Mouse (Mus musculus) lung, postnatal 14 days (tissue): Measurements from ENCODE around the gene Eloa.

Source experiments
- DNase-seq: peaks from one replicate; pipeline ENCODE4 v3.0.0; 2021

The Eloa gene

DNA sequence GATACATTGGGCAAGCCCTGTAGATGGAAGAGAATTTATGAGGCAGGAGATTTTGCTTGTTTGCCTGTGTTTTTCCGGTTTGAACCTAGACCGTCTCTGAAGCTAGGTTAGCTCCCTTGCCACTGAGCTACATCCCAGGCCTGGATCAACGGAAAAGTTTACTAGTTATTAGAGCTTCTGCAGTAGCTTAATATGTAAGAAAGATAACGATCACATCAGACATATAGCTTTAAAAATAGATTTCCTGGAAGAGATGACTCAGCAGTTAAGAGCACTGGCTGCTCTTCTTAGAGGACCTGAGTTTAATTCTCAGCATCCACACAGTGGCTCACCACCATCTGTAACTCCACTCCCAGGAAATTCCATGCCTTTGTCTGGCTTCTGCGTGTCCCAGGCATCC lies 7.1 kb upstream of the Eloa start:
- no peak for DNase-seq

DNA sequence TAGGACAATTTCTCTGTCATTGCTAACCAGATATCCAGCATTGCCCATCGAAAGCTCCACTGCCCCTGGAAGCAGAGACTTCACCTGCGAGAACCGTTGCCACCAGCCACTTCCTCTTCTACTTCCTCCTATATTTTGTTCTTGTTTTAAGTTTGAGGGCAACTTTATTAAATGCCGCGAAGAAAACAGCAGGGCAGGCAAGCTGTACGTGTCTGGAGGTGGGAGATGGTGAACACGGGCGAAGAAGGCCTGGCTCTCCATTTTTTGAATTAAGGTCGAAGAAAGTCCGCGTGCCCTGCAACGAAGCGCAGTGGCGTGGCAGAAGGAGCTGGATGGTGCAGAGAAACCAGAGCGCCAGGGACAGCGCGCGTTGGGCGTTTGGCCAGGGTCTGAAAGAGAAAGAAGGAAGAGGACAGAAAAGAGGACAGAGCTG lies 6.6 kb upstream of the Eloa start:
- DNase-seq, result no peak

DNA sequence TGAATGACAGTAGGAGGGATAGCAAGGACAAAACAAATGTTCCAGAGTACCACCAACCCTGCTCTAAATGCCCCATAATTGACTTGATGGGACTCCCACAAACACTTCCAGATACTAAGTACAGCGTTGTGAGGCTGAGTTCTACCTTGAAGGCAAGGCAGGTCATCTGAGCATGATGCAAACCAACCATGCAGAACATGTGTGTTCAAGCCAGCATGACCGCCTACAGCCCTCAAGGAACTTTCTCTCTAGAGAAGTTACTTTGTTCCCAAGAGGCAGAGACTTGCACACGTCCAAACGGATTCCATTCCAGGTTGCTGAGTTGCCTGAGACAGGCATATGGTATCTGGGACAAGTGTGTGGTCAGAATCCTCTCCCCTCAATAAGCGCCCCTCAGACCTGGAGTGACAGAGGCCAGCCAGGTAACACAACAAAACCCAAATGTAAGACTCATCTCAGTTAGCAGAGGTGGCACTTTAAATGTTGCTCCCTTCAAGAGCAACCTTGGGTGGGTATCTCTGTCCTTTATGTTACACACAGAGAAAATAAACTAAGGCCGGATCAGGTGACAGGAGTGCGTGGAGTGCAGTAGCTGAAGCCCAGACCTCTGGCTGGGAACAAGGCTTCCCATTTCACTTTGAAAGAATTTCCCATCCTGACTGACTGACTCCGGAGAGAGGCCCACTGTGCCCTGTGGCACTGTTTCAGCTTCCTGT lies 6.0 kb upstream of the Eloa start:
- no peak for DNase-seq

GRCm38 (mm10) chr4:136025350-136025749 lies 3.8 kb upstream of the Eloa start:
- DNase-seq, result no peak

GRCm38 (mm10) chr4:136022924-136023323 lies 1.4 kb upstream of the Eloa start:
- peak; percentile 16 for DNase-seq

DNA sequence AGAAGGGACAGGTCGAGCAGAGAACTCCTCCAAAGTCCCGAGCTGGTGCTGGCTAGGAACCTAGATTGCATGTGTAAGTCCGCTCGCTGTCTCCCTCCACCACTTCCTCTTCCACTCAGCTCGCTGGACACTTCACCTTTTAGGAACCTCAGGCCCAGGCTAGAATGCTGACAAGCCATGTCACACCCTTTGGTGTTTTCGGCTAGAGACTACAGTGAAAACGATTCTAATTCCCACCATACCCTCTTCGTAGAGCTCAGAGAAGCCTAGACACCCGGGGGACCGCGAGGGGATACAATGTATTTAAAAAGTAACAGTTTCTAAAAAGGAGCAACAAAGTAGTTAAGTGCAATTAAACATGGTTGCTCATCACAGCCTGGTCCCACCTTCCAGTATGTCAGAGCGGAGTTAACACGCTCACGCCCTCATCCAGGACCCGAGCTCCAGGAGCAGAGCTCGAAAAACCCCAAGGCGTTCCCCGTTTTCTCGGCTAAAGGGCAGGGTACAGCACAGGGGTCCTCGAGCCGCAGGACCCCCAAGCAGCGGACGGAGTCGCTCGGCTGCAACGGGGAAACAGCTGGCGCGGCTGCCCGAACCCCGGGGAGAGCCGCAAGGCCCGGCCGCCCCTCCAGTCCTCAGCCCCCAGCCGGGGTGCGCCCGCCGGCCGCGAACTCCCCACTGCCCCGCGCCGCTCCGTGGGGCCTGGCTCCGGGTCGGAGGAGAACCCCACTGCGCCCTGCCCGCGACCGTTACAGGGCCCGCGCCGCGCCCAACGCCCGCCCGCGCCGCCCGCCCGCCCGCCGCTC lies 617 bp downstream of the Eloa start:
- peak; percentile 37 for DNase-seq

DNA sequence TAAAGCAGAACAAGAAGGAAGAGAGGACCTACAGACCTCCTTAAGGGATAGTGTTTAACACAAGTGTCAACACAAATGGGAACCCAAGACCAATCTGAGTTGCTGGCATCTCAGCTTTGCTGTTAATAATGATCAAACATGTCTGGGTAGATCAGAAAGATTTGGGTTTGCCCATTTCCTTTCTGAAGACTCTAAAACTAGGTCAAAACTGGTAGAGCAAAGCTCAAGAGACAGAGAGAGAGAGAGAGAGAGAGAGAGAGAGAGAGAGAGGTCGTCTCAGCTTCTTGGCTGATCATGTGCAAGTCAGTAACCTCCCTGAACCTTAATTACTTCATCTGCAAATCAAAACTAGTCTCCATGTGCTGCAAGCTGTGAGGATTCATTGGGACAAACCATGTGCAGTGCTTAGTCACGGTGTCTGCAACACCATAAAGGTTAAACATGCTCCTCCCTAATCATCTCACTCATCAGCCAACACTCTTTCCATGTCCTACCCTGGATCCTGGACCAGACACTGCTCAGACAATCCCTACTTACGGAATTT lies 5.4 kb downstream of the Eloa start:
- DNase-seq, result no peak

GRCm38 (mm10) chr4:136010586-136010985 lies 11.0 kb downstream of the Eloa start:
- DNase-seq, result no peak

DNA sequence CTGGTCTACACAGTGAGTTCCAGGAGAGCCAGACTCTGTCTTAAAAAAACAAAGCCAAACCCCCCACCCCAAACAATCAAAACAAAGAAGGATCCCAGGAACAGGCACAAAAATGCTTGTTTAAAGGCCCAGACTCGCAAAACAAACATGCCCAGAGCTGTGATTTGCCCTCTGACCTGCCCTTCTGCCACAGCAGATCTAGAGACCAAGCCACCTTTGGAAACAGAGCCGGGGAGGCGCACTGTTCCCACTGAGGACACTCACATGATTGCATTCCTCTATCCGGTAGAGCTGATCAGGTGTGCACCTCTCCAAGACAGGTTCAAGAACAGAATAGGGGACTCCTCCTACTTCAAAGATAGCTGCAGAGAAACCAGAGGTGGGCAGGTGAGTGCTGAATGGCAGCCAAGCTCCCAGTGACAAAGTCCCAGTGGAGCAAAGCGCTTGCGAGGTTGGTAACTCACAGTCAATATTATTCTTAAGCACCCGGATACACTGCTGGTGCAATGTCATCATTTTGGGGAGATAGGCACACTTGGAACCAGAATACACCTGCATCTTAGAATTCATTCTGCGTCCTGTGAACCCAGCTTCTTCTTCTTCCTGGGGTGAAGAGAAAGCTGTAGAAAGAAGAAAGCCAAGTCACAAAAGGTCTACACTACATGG lies 12.6 kb downstream of the Eloa start:
- DNase-seq, result no peak

- DNase-seq, result no peak
These were observed 14.7 kb downstream of the Eloa start for GRCm38 (mm10) chr4:136006821-136007220.

DNA sequence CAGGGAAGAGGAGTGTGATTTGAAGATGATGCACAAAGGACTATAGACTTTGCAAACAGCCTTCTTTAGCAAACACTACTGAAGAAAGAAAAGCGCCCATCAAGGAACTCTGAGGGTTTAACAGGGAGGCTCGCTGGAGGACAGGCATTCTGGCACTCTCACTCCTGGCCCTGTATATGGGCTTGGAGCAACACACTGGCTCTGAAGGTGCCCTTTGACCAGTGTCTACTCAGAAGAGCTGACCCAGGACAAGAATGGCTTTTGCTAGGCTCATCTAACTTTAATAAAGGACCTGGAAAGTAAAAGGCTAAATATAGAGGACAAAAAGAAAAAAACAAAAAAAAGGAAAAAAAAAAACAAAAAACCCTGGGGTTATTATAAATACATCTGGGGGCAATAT lies 16.6 kb downstream of the Eloa start:
- no peak for DNase-seq

DNA sequence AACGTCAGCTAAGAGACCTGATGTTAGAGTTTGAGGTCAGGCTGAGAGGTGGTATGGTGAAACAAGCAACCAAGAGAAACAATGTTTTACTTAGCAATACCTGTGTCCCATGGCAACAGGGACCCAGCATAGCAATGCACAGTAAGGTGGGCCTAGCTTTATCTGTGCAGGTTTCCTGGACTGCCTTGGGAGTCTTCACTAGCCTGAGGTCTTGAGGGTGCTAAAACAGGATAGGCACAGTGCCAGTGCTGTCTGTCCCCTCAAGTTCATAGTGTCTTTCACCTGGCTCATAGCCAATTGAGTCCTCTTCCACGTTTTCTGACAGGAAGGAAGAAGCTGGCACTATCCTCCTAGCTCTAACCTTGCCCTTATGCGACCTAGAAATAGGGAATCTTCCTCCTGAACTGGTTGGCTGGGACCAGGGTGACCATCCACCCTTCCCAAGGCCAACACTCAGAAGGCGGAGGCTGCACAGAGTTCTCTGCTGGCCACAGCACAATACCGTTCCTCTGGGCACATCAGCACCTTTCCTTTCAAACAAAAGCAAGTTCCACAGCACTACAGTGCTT lies 17.4 kb downstream of the Eloa start:
- DNase-seq, result no peak

GRCm38 (mm10) chr4:135995118-135995517 lies 26.4 kb downstream of the Eloa start:
- DNase-seq, result no peak

GRCm38 (mm10) chr4:135993941-135994340 lies 27.6 kb downstream of the Eloa start:
- no peak for DNase-seq

DNA sequence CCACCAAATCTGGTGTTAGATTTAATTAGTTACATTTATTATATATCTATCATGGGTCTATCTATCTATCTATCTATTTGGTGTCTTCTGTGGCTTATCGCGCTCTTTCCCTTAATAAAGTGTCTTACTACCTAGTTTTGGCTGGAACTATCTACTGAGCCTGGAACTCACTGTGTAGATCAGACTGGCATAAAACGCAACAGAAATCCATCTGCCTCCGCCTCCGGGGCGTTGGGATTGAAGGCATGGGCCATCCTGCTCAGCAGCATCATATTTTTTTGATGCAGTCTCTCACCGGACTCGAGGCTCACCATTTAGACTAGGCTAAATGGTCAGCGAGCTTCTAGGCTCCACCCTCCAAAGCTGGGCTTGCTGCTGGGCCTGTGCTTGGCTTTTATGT lies 33.8 kb downstream of the Eloa start:
- DNase-seq, result no peak

GRCm38 (mm10) chr4:135986943-135987710 lies 34.4 kb downstream of the Eloa start, which contains the start of gene Pithd1:
Gene Pithd1 (minus strand): TSS chr4:135987264.
- peak; percentile 91 for DNase-seq

GRCm38 (mm10) chr4:135986301-135986942 lies 35.1 kb downstream of the Eloa start:
- DNase-seq, result no peak

- DNase-seq, result no peak
These were observed 35.8 kb downstream of the Eloa start for GRCm38 (mm10) chr4:135985769-135986168.

- DNase-seq, result no peak
These were observed 36.4 kb downstream of the Eloa start for GRCm38 (mm10) chr4:135985193-135985592.

DNA sequence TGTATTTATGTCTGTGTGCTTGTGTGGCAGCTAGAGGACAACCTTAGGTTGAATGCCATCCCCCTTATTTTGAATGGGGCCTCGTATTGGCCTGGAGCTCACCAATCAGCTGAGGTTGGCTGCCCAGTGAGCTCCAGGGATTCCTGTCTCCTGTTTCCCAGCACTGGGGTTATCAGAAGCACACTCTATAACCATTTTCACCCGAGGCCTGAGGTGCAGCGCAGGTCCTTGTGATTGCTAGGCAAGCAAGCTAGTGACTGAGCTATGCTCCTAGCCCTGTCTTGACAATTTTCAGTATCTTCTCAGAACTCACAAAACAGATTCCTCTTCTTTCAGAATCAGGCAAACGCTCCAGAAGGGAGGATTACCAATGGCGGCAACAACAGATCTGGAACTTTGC lies 37.0 kb downstream of the Eloa start:
- no peak for DNase-seq

DNA sequence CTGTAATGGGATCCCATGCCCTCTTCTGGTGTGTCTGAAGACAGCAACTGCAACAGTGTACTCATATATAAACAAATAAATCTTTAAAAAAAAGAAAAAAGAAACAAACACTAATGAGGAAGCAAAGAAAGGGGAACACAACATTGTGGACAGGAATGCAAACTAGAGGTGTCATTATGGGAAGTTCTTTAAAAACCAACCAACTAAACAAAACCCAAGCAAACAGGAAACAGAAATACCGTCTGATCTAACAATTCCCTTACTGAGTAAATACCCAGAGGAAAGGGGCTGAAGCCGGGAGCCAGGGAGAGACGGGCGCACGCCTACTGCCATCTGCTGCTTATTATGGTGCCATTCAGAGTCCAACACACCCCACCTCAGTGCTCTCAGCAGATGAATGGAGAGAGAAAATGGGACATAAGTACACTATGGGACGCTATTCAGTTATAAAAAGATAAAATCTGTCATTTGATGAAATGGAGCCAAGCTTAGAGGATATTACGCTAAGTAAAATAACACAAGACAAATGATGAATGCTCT lies 40.0 kb downstream of the Eloa start:
- no peak for DNase-seq
